Mouse (Mus musculus): ENCODE data around the gene Mum1. TPM values are rescaled to one million over a fixed set of nuclear protein-coding genes. Genes with fewer than 3 reads are reported as not detected.

Mum1 gene
- polyA plus RNA-seq, 1 experiment, result 42.8 TPM

GRCm38 (mm10) chr10:80196167-80196566 is 30.1 kb upstream of the Mum1 start:
- DNase-seq (ENCODE audit: low read depth in 1 of 2, low spot score in 2 of 2), result no peak
- no peaks in the 10 kb centered on the region for H3K36me3 ChIP-seq (ENCODE audit: control insufficient read depth, insufficient read depth, low read length)
- peaks cover 4% of the 10 kb centered on the region; the same call in 1 of the 2 replicates for H3K27me3 ChIP-seq (ENCODE audit: control insufficient read depth, insufficient read depth, low read length)
- no peak overlapping the region for H3K4me3 ChIP-seq (ENCODE audit: extremely low read depth, insufficient read depth, insufficient read length)
- H3K27ac ChIP-seq (ENCODE audit: insufficient read depth, low read length), result no peak overlapping the region
- no peak for TF ChIP-seq CTCF (IDR thresholded peaks at IDR 0.05; ENCODE audit: extremely low read depth, insufficient read depth, insufficient read length, insufficient replicate concordance)
- no peak for TF ChIP-seq POLR2A (IDR thresholded peaks at IDR 0.05; ENCODE audit: low read depth, low read length)
- WGBS, result 83% methylated on average over 1 of the region's 1 CpGs
- H3K4me1 ChIP-seq (ENCODE audit: control insufficient read depth, insufficient read depth, insufficient read length), result no peaks in the 10 kb centered on the region

GRCm38 (mm10) chr10:80196778-80197581 is 29.3 kb upstream of the Mum1 start:
- 89% methylated on average over 33 of the region's 33 CpGs for WGBS
- TF ChIP-seq CTCF (IDR thresholded peaks at IDR 0.05; ENCODE audit: extremely low read depth, insufficient read depth, insufficient read length, insufficient replicate concordance), result no peak
- TF ChIP-seq POLR2A (IDR thresholded peaks at IDR 0.05; ENCODE audit: low read depth, low read length), result no peak
- DNase-seq (ENCODE audit: low read depth in 1 of 2, low spot score in 2 of 2), result no peak
- H3K36me3 ChIP-seq (ENCODE audit: control insufficient read depth, insufficient read depth, low read length), result no peaks in the 10 kb centered on the region
- H3K4me3 ChIP-seq (ENCODE audit: extremely low read depth, insufficient read depth, insufficient read length), result no peak overlapping the region
- no peaks in the 10 kb centered on the region for H3K4me1 ChIP-seq (ENCODE audit: control insufficient read depth, insufficient read depth, insufficient read length)
- H3K27me3 ChIP-seq (ENCODE audit: control insufficient read depth, insufficient read depth, low read length), result peaks cover 3% of the 10 kb centered on the region; the same call in 1 of the 2 replicates
- H3K27ac ChIP-seq (ENCODE audit: insufficient read depth, low read length), result no peak overlapping the region

- WGBS, result 53% methylated on average over 3 of the region's 3 CpGs
- Histone ChIP-seq H3K27me3 (ENCODE audit: control insufficient read depth, insufficient read depth, low read length) (no peaks in the 10 kb centered on the region), H3K36me3 (ENCODE audit: control insufficient read depth, insufficient read depth, low read length) (no peaks in the 10 kb centered on the region), H3K4me3 (ENCODE audit: extremely low read depth, insufficient read depth, insufficient read length) (no peak overlapping the region), H3K4me1 (ENCODE audit: control insufficient read depth, insufficient read depth, insufficient read length) (no peaks in the 10 kb centered on the region), H3K27ac (ENCODE audit: insufficient read depth, low read length) (no peak overlapping the region)
- DNase-seq (ENCODE audit: low read depth in 1 of 2, low spot score in 2 of 2), result peak; percentile 65 to 80
- TF ChIP-seq CTCF (IDR thresholded peaks at IDR 0.05; ENCODE audit: extremely low read depth, insufficient read depth, insufficient read length, insufficient replicate concordance) (peak; percentile 88; the same call in 1 of the 2 replicates), POLR2A (IDR thresholded peaks at IDR 0.05; ENCODE audit: low read depth, low read length) (no peak)
Measured at GRCm38 (mm10) chr10:80199440-80200008, 26.7 kb upstream of the Mum1 start.

GRCm38 (mm10) chr10:80200485-80200884 is 25.7 kb upstream of the Mum1 start:
- Histone ChIP-seq H3K27ac (ENCODE audit: insufficient read depth, low read length) (no peak overlapping the region), H3K36me3 (ENCODE audit: control insufficient read depth, insufficient read depth, low read length) (no peaks in the 10 kb centered on the region), H3K4me1 (ENCODE audit: control insufficient read depth, insufficient read depth, insufficient read length) (no peaks in the 10 kb centered on the region), H3K27me3 (ENCODE audit: control insufficient read depth, insufficient read depth, low read length) (no peaks in the 10 kb centered on the region), H3K4me3 (ENCODE audit: extremely low read depth, insufficient read depth, insufficient read length) (no peak overlapping the region)
- WGBS, result 85% methylated on average over 6 of the region's 6 CpGs
- TF ChIP-seq CTCF (IDR thresholded peaks at IDR 0.05; ENCODE audit: extremely low read depth, insufficient read depth, insufficient read length, insufficient replicate concordance) (no peak), POLR2A (IDR thresholded peaks at IDR 0.05; ENCODE audit: low read depth, low read length) (no peak)
- DNase-seq (ENCODE audit: low read depth in 1 of 2, low spot score in 2 of 2), result no peak

- H3K27ac ChIP-seq (ENCODE audit: insufficient read depth, low read length), result no peak overlapping the region
- no peaks in the 10 kb centered on the region for H3K4me1 ChIP-seq (ENCODE audit: control insufficient read depth, insufficient read depth, insufficient read length)
- TF ChIP-seq CTCF (IDR thresholded peaks at IDR 0.05; ENCODE audit: extremely low read depth, insufficient read depth, insufficient read length, insufficient replicate concordance) (no peak), POLR2A (IDR thresholded peaks at IDR 0.05; ENCODE audit: low read depth, low read length) (no peak)
- no peak for DNase-seq (ENCODE audit: low read depth in 1 of 2, low spot score in 2 of 2)
- H3K27me3 ChIP-seq (ENCODE audit: control insufficient read depth, insufficient read depth, low read length), result no peaks in the 10 kb centered on the region
- H3K4me3 ChIP-seq (ENCODE audit: extremely low read depth, insufficient read depth, insufficient read length), result no peak overlapping the region
- 72% methylated on average over 7 of the region's 7 CpGs for WGBS
- H3K36me3 ChIP-seq (ENCODE audit: control insufficient read depth, insufficient read depth, low read length), result no peaks in the 10 kb centered on the region
Measured at GRCm38 (mm10) chr10:80204055-80204454, 22.2 kb upstream of the Mum1 start.

GRCm38 (mm10) chr10:80207201-80207600 is 19.0 kb upstream of the Mum1 start:
- Histone ChIP-seq H3K36me3 (ENCODE audit: control insufficient read depth, insufficient read depth, low read length) (no peaks in the 10 kb centered on the region), H3K27ac (ENCODE audit: insufficient read depth, low read length) (no peak overlapping the region), H3K4me3 (ENCODE audit: extremely low read depth, insufficient read depth, insufficient read length) (no peak overlapping the region), H3K4me1 (ENCODE audit: control insufficient read depth, insufficient read depth, insufficient read length) (no peaks in the 10 kb centered on the region), H3K27me3 (ENCODE audit: control insufficient read depth, insufficient read depth, low read length) (no peaks in the 10 kb centered on the region)
- DNase-seq (ENCODE audit: low read depth in 1 of 2, low spot score in 2 of 2), result no peak
- 91% methylated on average over 1 of the region's 1 CpGs for WGBS
- TF ChIP-seq CTCF (IDR thresholded peaks at IDR 0.05; ENCODE audit: extremely low read depth, insufficient read depth, insufficient read length, insufficient replicate concordance) (no peak), POLR2A (IDR thresholded peaks at IDR 0.05; ENCODE audit: low read depth, low read length) (no peak)

GRCm38 (mm10) chr10:80207676-80208075 is 18.6 kb upstream of the Mum1 start:
- no peak for DNase-seq (ENCODE audit: low read depth in 1 of 2, low spot score in 2 of 2)
- Histone ChIP-seq H3K4me3 (ENCODE audit: extremely low read depth, insufficient read depth, insufficient read length) (no peak overlapping the region), H3K36me3 (ENCODE audit: control insufficient read depth, insufficient read depth, low read length) (no peaks in the 10 kb centered on the region), H3K27me3 (ENCODE audit: control insufficient read depth, insufficient read depth, low read length) (no peaks in the 10 kb centered on the region), H3K4me1 (ENCODE audit: control insufficient read depth, insufficient read depth, insufficient read length) (no peaks in the 10 kb centered on the region), H3K27ac (ENCODE audit: insufficient read depth, low read length) (no peak overlapping the region)
- 88% methylated on average over 10 of the region's 10 CpGs for WGBS
- TF ChIP-seq POLR2A (IDR thresholded peaks at IDR 0.05; ENCODE audit: low read depth, low read length) (no peak), CTCF (IDR thresholded peaks at IDR 0.05; ENCODE audit: extremely low read depth, insufficient read depth, insufficient read length, insufficient replicate concordance) (no peak)
